Comparison of ENCODE assay signal across 13 mouse cellular contexts in genomic region chr12:101013078-101013665, GRCm38 (mm10). TPM values are rescaled to one million over a fixed set of nuclear protein-coding genes. Genes with fewer than 3 reads are reported as not detected.
DNase-seq lines count a peak whose midpoint lies in the region; ATAC-seq and TF ChIP-seq lines count a peak whose summit lies in the region.
"Had no signal": no experiment of that assay in that cellular context is flagged by ENCODE, and none has a peak within 500 bp of the region (broad histone marks: within the 10 kb centered on the region; RNA-seq: fewer than 3 reads in every experiment).

No protein-coding gene starts in this region.

- H3K4me2 ChIP-seq in neural tube, embryonic 13.5 days = no peak overlapping the region
- 0 out of 2 replicates have a peak overlapping the region, but pooled peaks have one; percentile 8 for H3K4me2 ChIP-seq in kidney, embryonic 16.5 days (replicated peaks; ENCODE audit: low read depth, low read length)
- no peak overlapping the region for H3K4me2 ChIP-seq in stomach, postnatal 0 days (replicated peaks; ENCODE audit: low read depth)
- H3K4me2 ChIP-seq: limb, embryonic 15.5 days had no signal

- peaks cover 77% of the 10 kb centered on the region for H3K27me3 ChIP-seq in heart, embryonic 10.5 days (ENCODE audit: insufficient read depth, poor library complexity, severe bottlenecking)
- H3K27me3 ChIP-seq in neural tube, embryonic 13.5 days = no peaks in the 10 kb centered on the region
- H3K27me3 ChIP-seq in kidney, embryonic 16.5 days (ENCODE audit: insufficient read depth, low read length) = no peaks in the 10 kb centered on the region
- H3K27me3 ChIP-seq in stomach, postnatal 0 days (ENCODE audit: control insufficient read depth, insufficient read depth, low read length) = no peaks in the 10 kb centered on the region
- H3K27me3 ChIP-seq: CH12.LX had no signal

- no peak for ATAC-seq in neural tube, embryonic 13.5 days (ENCODE audit: low read depth)
- no peak for ATAC-seq in kidney, embryonic 16.5 days (ENCODE audit: low FRiP score, low TSS enrichment)
- no peak for ATAC-seq in stomach, postnatal 0 days (ENCODE audit: low FRiP score, low TSS enrichment)

- peaks cover 56% of the 10 kb centered on the region for H3K4me1 ChIP-seq in heart, embryonic 10.5 days
- peaks cover 64% of the 10 kb centered on the region for H3K4me1 ChIP-seq in neural tube, embryonic 13.5 days (replicated peaks)
- H3K4me1 ChIP-seq in kidney, embryonic 16.5 days (ENCODE audit: insufficient read depth, low read length) = peaks cover 89% of the 10 kb centered on the region
- H3K4me1 ChIP-seq in stomach, postnatal 0 days (replicated peaks; ENCODE audit: control insufficient read depth, insufficient read depth) = peaks cover 17% of the 10 kb centered on the region; the same call in 1 of the 2 replicates

- WGBS in heart, embryonic 10.5 days = 63% methylated on average over 8 of the region's 8 CpGs
- 50% methylated on average over 8 of the region's 8 CpGs for WGBS in neural tube, embryonic 13.5 days
- 28% methylated on average over 8 of the region's 8 CpGs for WGBS in kidney, embryonic 16.5 days
- 71% methylated on average over 8 of the region's 8 CpGs for WGBS in stomach, postnatal 0 days

- H3K9ac ChIP-seq in neural tube, embryonic 13.5 days = 0 out of 2 replicates have a peak overlapping the region, but pooled peaks have one; percentile 17
- H3K9ac ChIP-seq in kidney, embryonic 16.5 days (replicated peaks; ENCODE audit: low read length) = peak overlapping the region; percentile 3; the same call in 1 of the 2 replicates
- H3K9ac ChIP-seq in stomach, postnatal 0 days (ENCODE audit: low read length) = 0 out of 2 replicates have a peak overlapping the region, but pooled peaks have one; percentile 38
- H3K9ac ChIP-seq: limb, embryonic 15.5 days had no signal

- intact Hi-C loops in heart, postnatal 25 days (cut with DNase I) = no loop called here

- no peak for TF ChIP-seq CTCF in stomach, postnatal 0 days (IDR thresholded peaks at IDR 0.05; ENCODE audit: low read depth)

- H3K4me3 ChIP-seq in heart, embryonic 10.5 days = no peak overlapping the region
- H3K4me3 ChIP-seq in neural tube, embryonic 13.5 days = no peak overlapping the region
- no peak overlapping the region for H3K4me3 ChIP-seq in kidney, embryonic 16.5 days (ENCODE audit: low read length)
- H3K4me3 ChIP-seq in stomach, postnatal 0 days (ENCODE audit: low read depth, low read length) = no peak overlapping the region
- H3K4me3 ChIP-seq: limb, embryonic 15.5 days had no signal

- DNase-seq in heart, embryonic 10.5 days (ENCODE audit: low spot score) = no peak
- DNase-seq in heart, postnatal 25 days (ENCODE audit: low spot score) = no peak
- DNase-seq in neural tube, embryonic 10.5 days (ENCODE audit: extremely low spot score, low spot score) = no peak
- DNase-seq in stomach, postnatal 0 days (ENCODE audit: low spot score) = no peak
- no peak for DNase-seq in heart, adult 9 months (ENCODE audit: low spot score in 2 of 2)
- no peak for DNase-seq in thymus, postnatal 36 days
- DNase-seq: adrenal gland, postnatal 14 days; thymus, postnatal 4 days had no signal

- TF ChIP-seq EP300 in stomach, postnatal 0 days (optimal IDR thresholded peaks at IDR 0.05) = no peak

- H3K36me3 ChIP-seq in heart, embryonic 10.5 days = no peaks in the 10 kb centered on the region
- H3K36me3 ChIP-seq in neural tube, embryonic 13.5 days = no peaks in the 10 kb centered on the region
- H3K36me3 ChIP-seq in kidney, embryonic 16.5 days (ENCODE audit: insufficient read depth, low read length) = no peaks in the 10 kb centered on the region
- no peaks in the 10 kb centered on the region for H3K36me3 ChIP-seq in stomach, postnatal 0 days (ENCODE audit: control insufficient read depth, insufficient read depth, low read length)
- H3K36me3 ChIP-seq: heart, embryonic 13.5 days; limb, embryonic 15.5 days had no signal

- no peaks in the 10 kb centered on the region for H3K9me3 ChIP-seq in heart, embryonic 10.5 days
- H3K9me3 ChIP-seq in neural tube, embryonic 13.5 days = no peaks in the 10 kb centered on the region
- H3K9me3 ChIP-seq in kidney, embryonic 16.5 days (ENCODE audit: low read length) = no peaks in the 10 kb centered on the region
- no peaks in the 10 kb centered on the region for H3K9me3 ChIP-seq in stomach, postnatal 0 days (ENCODE audit: control insufficient read depth, low read length)
- H3K9me3 ChIP-seq: heart, embryonic 13.5 days; limb, embryonic 15.5 days had no signal

- H3K27ac ChIP-seq in heart, embryonic 10.5 days = peak overlapping the region; percentile 17; the same call in 1 of the 2 replicates
- H3K27ac ChIP-seq in neural tube, embryonic 13.5 days (replicated peaks) = no peak overlapping the region
- peak overlapping the region; percentile 87 for H3K27ac ChIP-seq in kidney, embryonic 16.5 days (ENCODE audit: low read length)
- no peak overlapping the region for H3K27ac ChIP-seq in stomach, postnatal 0 days (replicated peaks)
- H3K27ac ChIP-seq: heart, embryonic 13.5 days; limb, embryonic 15.5 days had no signal

RNA-seq across cellular contexts. Expression of gene Ccdc88c, which starts 15.7 kb away (rescaled TPM):
- 2.3 and 4.4 TPM in 2 replicates for polyA plus RNA-seq in heart, embryonic 10.5 days (2016; fragmentation: Nextera tagmentation; extraction: Ambion mirVana)
- 1 to 10 TPM; 5.9 to 6.7 TPM for total RNA-seq in heart, postnatal 25 days (2021)
- polyA plus RNA-seq in neural tube, embryonic 13.5 days (2015; fragmentation: Nextera tagmentation; extraction: Ambion mirVana) = 11.0 and 11.8 TPM in 2 replicates
- 12.0 and 14.3 TPM in 2 replicates for polyA plus RNA-seq in kidney, embryonic 16.5 days (2015; fragmentation: Nextera tagmentation; extraction: Ambion mirVana)
- 5.7 and 6.0 TPM in 2 replicates for polyA plus RNA-seq in stomach, postnatal 0 days (2015; fragmentation: Nextera tagmentation; extraction: Ambion mirVana)

Comparison
In these comparisons a context has a peak if more than half of its experiments do, and no peak if none do; other contexts are left out.
1. H3K27ac ChIP-seq: peak in heart, embryonic 10.5 days (single experiment) and kidney, embryonic 16.5 days (single experiment); none in neural tube, embryonic 13.5 days (single experiment) and stomach, postnatal 0 days (single experiment).
2. Peak in every context shown above with its lines, with median percentiles within 50 percentile points of each other: H3K9ac ChIP-seq.